In genomic region chr3:17216825-17217224, GRCm38 (mm10) we compare ENCODE assay signal across 24 mouse cellular contexts.
DNase-seq lines count a peak whose midpoint lies in the region; ATAC-seq lines count a peak whose summit lies in the region.
"Had no signal": no experiment of that assay in that cellular context is flagged by ENCODE, and none has a peak within 500 bp of the region (broad histone marks: within the 10 kb centered on the region; RNA-seq: fewer than 3 reads in every experiment).

No protein-coding gene starts in this region.

- H3K36me3 ChIP-seq in midbrain, embryonic 11.5 days (ENCODE audit: control insufficient read depth, insufficient read depth, low read length): no peaks in the 10 kb centered on the region
- no peaks in the 10 kb centered on the region for H3K36me3 ChIP-seq in midbrain, embryonic 10.5 days
- H3K36me3 ChIP-seq in neural tube, embryonic 12.5 days: no peaks in the 10 kb centered on the region
- H3K36me3 ChIP-seq in neural tube, embryonic 13.5 days: no peaks in the 10 kb centered on the region
- H3K36me3 ChIP-seq: embryonic facial prominence, embryonic 10.5 days; G1E; heart, embryonic 13.5 days; hindbrain, embryonic 15.5 days had no signal

- H3K9ac ChIP-seq in midbrain, embryonic 11.5 days (ENCODE audit: low read length): no peak overlapping the region
- no peak overlapping the region for H3K9ac ChIP-seq in neural tube, embryonic 12.5 days
- no peak overlapping the region for H3K9ac ChIP-seq in neural tube, embryonic 13.5 days
- H3K9ac ChIP-seq: forebrain, embryonic 13.5 days; forebrain, postnatal 0 days; heart, embryonic 13.5 days; hindbrain, embryonic 15.5 days had no signal

- no peaks in the 10 kb centered on the region for H3K9me3 ChIP-seq in midbrain, embryonic 11.5 days (ENCODE audit: control insufficient read depth, low read length)
- no peaks in the 10 kb centered on the region for H3K9me3 ChIP-seq in midbrain, embryonic 10.5 days (replicated peaks)
- no peaks in the 10 kb centered on the region for H3K9me3 ChIP-seq in neural tube, embryonic 12.5 days
- H3K9me3 ChIP-seq in neural tube, embryonic 13.5 days: no peaks in the 10 kb centered on the region
- H3K9me3 ChIP-seq: embryonic facial prominence, embryonic 10.5 days; forebrain, embryonic 13.5 days; G1E; heart, embryonic 13.5 days; hindbrain, embryonic 15.5 days had no signal

- H3K27ac ChIP-seq in midbrain, embryonic 11.5 days (ENCODE audit: low read depth, low read length): no peak overlapping the region
- no peak overlapping the region for H3K27ac ChIP-seq in midbrain, embryonic 10.5 days (replicated peaks)
- H3K27ac ChIP-seq in neural tube, embryonic 12.5 days: no peak overlapping the region
- no peak overlapping the region for H3K27ac ChIP-seq in neural tube, embryonic 13.5 days (replicated peaks)
- H3K27ac ChIP-seq: embryonic facial prominence, embryonic 10.5 days; forebrain, embryonic 13.5 days; gastrocnemius, adult 2 months; heart, embryonic 13.5 days; hindbrain, embryonic 15.5 days had no signal

- H3K4me2 ChIP-seq in midbrain, embryonic 11.5 days: no peak overlapping the region
- H3K4me2 ChIP-seq in neural tube, embryonic 12.5 days (replicated peaks): no peak overlapping the region
- no peak overlapping the region for H3K4me2 ChIP-seq in neural tube, embryonic 13.5 days
- H3K4me2 ChIP-seq: forebrain, embryonic 13.5 days; heart, embryonic 13.5 days; hindbrain, embryonic 15.5 days had no signal

- no peak overlapping the region for H3K4me3 ChIP-seq in midbrain, embryonic 11.5 days (ENCODE audit: low read depth, low read length)
- H3K4me3 ChIP-seq in midbrain, embryonic 10.5 days: no peak overlapping the region
- H3K4me3 ChIP-seq in neural tube, embryonic 12.5 days: no peak overlapping the region
- no peak overlapping the region for H3K4me3 ChIP-seq in neural tube, embryonic 13.5 days
- H3K4me3 ChIP-seq: embryonic facial prominence, embryonic 10.5 days; forebrain, embryonic 13.5 days; gastrocnemius, adult 2 months; heart, embryonic 13.5 days; hindbrain, embryonic 15.5 days had no signal

- 64% methylated on average over 2 of the region's 2 CpGs for WGBS in midbrain, embryonic 11.5 days
- 88% methylated on average over 2 of the region's 2 CpGs for WGBS in midbrain, embryonic 10.5 days
- WGBS in neural tube, embryonic 12.5 days: 29% methylated on average over 2 of the region's 2 CpGs
- WGBS in neural tube, embryonic 13.5 days: 28% methylated on average over 2 of the region's 2 CpGs

- ATAC-seq in midbrain, embryonic 11.5 days (ENCODE audit: low FRiP score): peak; percentile 89
- peak; percentile 78 for ATAC-seq in neural tube, embryonic 12.5 days (ENCODE audit: low FRiP score, low read depth)
- peak; percentile 27; the same call in 1 of the 2 replicates for ATAC-seq in neural tube, embryonic 13.5 days (ENCODE audit: low read depth)
- ATAC-seq: CD4-positive, CD25-positive, alpha-beta regulatory T cell, adult 4 months; forebrain, embryonic 13.5 days; forebrain, postnatal 0 days had no signal

- H3K27me3 ChIP-seq in midbrain, embryonic 11.5 days (ENCODE audit: control insufficient read depth, insufficient read depth, low read length): no peaks in the 10 kb centered on the region
- H3K27me3 ChIP-seq in midbrain, embryonic 10.5 days (ENCODE audit: low read depth, poor library complexity, severe bottlenecking): no peaks in the 10 kb centered on the region
- H3K27me3 ChIP-seq in neural tube, embryonic 12.5 days (replicated peaks): no peaks in the 10 kb centered on the region
- no peaks in the 10 kb centered on the region for H3K27me3 ChIP-seq in neural tube, embryonic 13.5 days
- H3K27me3 ChIP-seq: forebrain, embryonic 13.5 days; heart, embryonic 13.5 days; hindbrain, embryonic 15.5 days had no signal

- DNase-seq in embryo, embryonic 10 days (ENCODE audit: low spot score): peak; percentile 21
- DNase-seq in embryo, embryonic 9.5 days (ENCODE audit: extremely low spot score): no peak
- no peak for DNase-seq in midbrain, embryonic 11.5 days (ENCODE audit: low spot score, missing footprints)
- DNase-seq in midbrain, embryonic 10.5 days (ENCODE audit: low spot score): no peak
- DNase-seq in neural tube, embryonic 10.5 days (ENCODE audit: extremely low spot score, low spot score): no peak
- no peak for DNase-seq in gastrocnemius, postnatal 10 days
- DNase-seq: adrenal gland, adult 8-10 months; B cell, adult 2 months; cerebellum, adult 18-20 months; cerebellum, adult 9-11 months; cerebellum, postnatal 36 days; forebrain, postnatal 0 days; gastrocnemius, adult 2 months; gastrocnemius, postnatal 36 days; heart, adult 11 months; heart, postnatal 36 days had no signal

- no peaks in the 10 kb centered on the region for H3K4me1 ChIP-seq in midbrain, embryonic 11.5 days (ENCODE audit: control insufficient read depth, insufficient read depth, low read length)
- no peaks in the 10 kb centered on the region for H3K4me1 ChIP-seq in midbrain, embryonic 10.5 days
- H3K4me1 ChIP-seq in neural tube, embryonic 12.5 days: no peaks in the 10 kb centered on the region
- H3K4me1 ChIP-seq in neural tube, embryonic 13.5 days (replicated peaks): no peaks in the 10 kb centered on the region
- H3K4me1 ChIP-seq: embryonic facial prominence, embryonic 10.5 days; forebrain, embryonic 13.5 days; heart, embryonic 13.5 days; hindbrain, embryonic 15.5 days had no signal

Comparison
In these comparisons a context has a peak if more than half of its experiments do, and no peak if none do; other contexts are left out.
1. ATAC-seq: peak in every context shown above with its lines; median percentile 89 in midbrain, embryonic 11.5 days; 78 in neural tube, embryonic 12.5 days; 27 in neural tube, embryonic 13.5 days.